Mouse (Mus musculus) embryonic fibroblast, embryonic 13.5 days (primary cell): ENCODE results near the gene Chuk.

ENCODE experiments used
- CTCF ChIP-seq: IDR thresholded peaks from 2 replicates; pipeline ENCODE4 v1.5.1; 2011; ENCODE audit warnings: mild to moderate bottlenecking, control low read depth, low read length, moderate library complexity, borderline replicate concordance; ENCODE audit not compliant: insufficient read depth
- POLR2A ChIP-seq: IDR thresholded peaks from 2 replicates; pipeline ENCODE4 v1.6.1; 2011; ENCODE audit warnings: low read depth, mild to moderate bottlenecking, control low read depth, low read length, moderate library complexity

DNA sequence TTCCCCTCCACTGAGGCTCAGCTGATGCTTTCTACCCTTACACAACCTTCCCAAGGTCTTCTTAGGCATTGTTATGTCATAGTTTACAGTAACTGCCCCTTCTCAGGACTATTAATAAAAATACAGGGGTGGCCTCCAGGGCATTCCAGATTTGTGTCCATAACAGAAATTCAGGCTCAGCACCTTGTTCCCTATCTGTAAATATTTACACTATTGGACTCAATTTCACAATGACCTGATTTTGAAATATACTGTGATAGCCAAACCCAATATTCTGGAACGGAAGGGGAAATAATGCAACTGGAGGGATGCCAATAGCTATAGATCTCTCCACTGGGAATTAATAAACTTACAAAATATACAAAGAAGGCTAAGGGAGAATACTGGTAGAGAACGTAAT is 21.3 kb upstream of the Chuk start:
- no peak for TF ChIP-seq CTCF
- no peak for TF ChIP-seq POLR2A
